Mouse (Mus musculus) heart, postnatal 0 days (tissue): ENCODE data around the gene Rbak. TPM values are rescaled to one million over a fixed set of nuclear protein-coding genes. Genes with fewer than 3 reads are reported as not detected.

ENCODE experiments used
- ATAC-seq: fragments of 200-750 bp; cut with Nextera tagmentation; 2 replicates; pipeline ENCODE4 v1.8.0; 2017; ENCODE audit warnings: low read depth, moderate number of reproducible peaks, moderate library complexity; ENCODE audit not compliant: insufficient read depth
- DNase-seq: peaks from one replicate; pipeline ENCODE4 v3.0.0-alpha.2; 2016; ENCODE audit warnings: low spot score
- H3K27ac ChIP-seq: fragments of 300-500 bp; sonication (generic); 2 replicates; pipeline ENCODE4 v1.5.1; 2014; ENCODE audit warnings: low read depth, mild to moderate bottlenecking
- H3K27me3 ChIP-seq: fragments of 300-500 bp; sonication (generic); 2 replicates; pipeline ENCODE4 v1.6.1; 2014; ENCODE audit warnings: low read length, mixed read lengths; ENCODE audit not compliant: control insufficient read depth, insufficient read depth
- H3K36me3 ChIP-seq: fragments of 300-500 bp; sonication (generic); replicated peaks from 2 replicates; pipeline ENCODE4 v1.6.1; 2014; ENCODE audit warnings: low read length, mixed read lengths; ENCODE audit not compliant: control insufficient read depth, insufficient read depth
- H3K4me1 ChIP-seq: fragments of 300-500 bp; sonication (generic); 2 replicates; pipeline ENCODE4 v1.6.1; 2014; ENCODE audit warnings: antibody characterized with exemption; ENCODE audit not compliant: control insufficient read depth, insufficient read depth
- H3K4me2 ChIP-seq: fragments of 300-500 bp; sonication (generic); 2 replicates; pipeline ENCODE4 v1.6.1; 2014; ENCODE audit warnings: low read depth, mild to moderate bottlenecking, low read length, moderate library complexity
- H3K4me3 ChIP-seq: fragments of 300-500 bp; sonication (generic); 2 replicates; pipeline ENCODE4 v1.5.1; 2014; ENCODE audit warnings: low read depth, low read length
- H3K9ac ChIP-seq: fragments of 300-500 bp; sonication (generic); replicated peaks from 2 replicates; pipeline ENCODE4 v1.6.1; 2014; ENCODE audit warnings: low read depth, low read length, mixed read lengths
- H3K9me3 ChIP-seq: fragments of 300-500 bp; sonication (generic); replicated peaks from 2 replicates; pipeline ENCODE4 v1.6.1; 2016; ENCODE audit warnings: low read length; ENCODE audit not compliant: control insufficient read depth
- CTCF ChIP-seq: IDR thresholded peaks from 2 replicates; pipeline ENCODE4 v1.5.1; 2016; ENCODE audit warnings: antibody characterized with exemption, control low read depth, low read depth
- EP300 ChIP-seq: IDR thresholded peaks from 2 replicates; pipeline ENCODE4 v1.6.1; 2016; ENCODE audit warnings: antibody characterized with exemption, low read depth
- WGBS: fragments of 180-500 bp; shearing (Covaris S2); extraction: QIAGEN DNeasy Blood & Tissue Kit; methylation state at CpG from one replicate; pipeline ENCODE4 v1.1.7; 2014; 5-methylcytosine and 5-hydroxymethylcytosine counted together
- microRNA-seq: library from miRNA; unstranded; fragments of <30 nt; microRNA quantifications from one replicate; pipeline ENCODE4, GENCODE M21; 2016
- polyA plus RNA-seq: library from polyadenylated mRNA; unstranded; fragments of >200 nt; fragmentation: Nextera tagmentation; extraction: Ambion mirVana; gene quantifications from 2 replicates; pipeline ENCODE4 v1.2.1, GENCODE M21; 2015
- total RNA-seq: library from RNA; depleted of rRNA; stranded (reverse); fragments of >200 nt; gene quantifications from 2 replicates; pipeline ENCODE4 v1.2.3, GENCODE M21; 2014; ENCODE audit warnings: low replicate concordance; rRNA removed

The Rbak gene
- total and polyA plus RNA-seq, 2 experiments from 2014 or later, result 2.5 to 5.2 TPM

GRCm38 (mm10) chr5:143127837-143128236, 52.7 kb downstream of the Rbak start:
- DNase-seq (peak; percentile 48), ATAC-seq (no peak)
- H3K4me1 ChIP-seq, result 0 out of 2 replicates have a peak, but pooled peaks cover 3% of the 10 kb centered on the region
- 46% methylated on average over 8 of the region's 8 CpGs for WGBS
- no peak overlapping the region for H3K4me2 ChIP-seq
- no peak for TF ChIP-seq CTCF
- no peak for TF ChIP-seq EP300
- H3K36me3 ChIP-seq, result no peaks in the 10 kb centered on the region
- no peak overlapping the region for H3K27ac ChIP-seq
- no peaks in the 10 kb centered on the region; the same call in 1 of the 2 replicates for H3K9me3 ChIP-seq
- H3K27me3 ChIP-seq, result no peaks in the 10 kb centered on the region
- no peak overlapping the region for H3K9ac ChIP-seq
- H3K4me3 ChIP-seq, result no peak overlapping the region

GRCm38 (mm10) chr5:143126908-143127307, 53.7 kb downstream of the Rbak start:
- H3K9me3 ChIP-seq, result no peaks in the 10 kb centered on the region; the same call in 1 of the 2 replicates
- no peak for TF ChIP-seq EP300
- TF ChIP-seq CTCF, result no peak
- H3K4me3 ChIP-seq, result no peak overlapping the region
- DNase-seq (no peak), ATAC-seq (no peak)
- H3K4me1 ChIP-seq, result 0 out of 2 replicates have a peak, but pooled peaks cover 3% of the 10 kb centered on the region
- 65% methylated on average over 4 of the region's 4 CpGs for WGBS
- no peaks in the 10 kb centered on the region for H3K27me3 ChIP-seq
- H3K4me2 ChIP-seq, result no peak overlapping the region
- H3K36me3 ChIP-seq, result no peaks in the 10 kb centered on the region
- H3K9ac ChIP-seq, result no peak overlapping the region
- no peak overlapping the region for H3K27ac ChIP-seq

GRCm38 (mm10) chr5:143126089-143126488, 54.5 kb downstream of the Rbak start:
- TF ChIP-seq CTCF, result no peak
- TF ChIP-seq EP300, result no peak
- H3K4me1 ChIP-seq, result 0 out of 2 replicates have a peak, but pooled peaks cover 3% of the 10 kb centered on the region
- H3K4me3 ChIP-seq, result no peak overlapping the region
- H3K27ac ChIP-seq, result no peak overlapping the region
- DNase-seq, result no peak
- H3K36me3 ChIP-seq, result no peaks in the 10 kb centered on the region
- no peaks in the 10 kb centered on the region; the same call in 1 of the 2 replicates for H3K9me3 ChIP-seq
- no peak overlapping the region for H3K9ac ChIP-seq
- no peak overlapping the region for H3K4me2 ChIP-seq
- ATAC-seq, result no peak
- WGBS, result 91% methylated on average over 9 of the region's 9 CpGs
- no peaks in the 10 kb centered on the region for H3K27me3 ChIP-seq

- WGBS, result 69% methylated on average over 7 of the region's 7 CpGs
- Histone ChIP-seq H3K27me3 (no peaks in the 10 kb centered on the region), H3K9ac (no peak overlapping the region), H3K36me3 (no peaks in the 10 kb centered on the region), H3K27ac (no peak overlapping the region), H3K4me2 (no peak overlapping the region), H3K4me1 (0 out of 2 replicates have a peak, but pooled peaks cover 3% of the 10 kb centered on the region), H3K4me3 (no peak overlapping the region), H3K9me3 (no peaks in the 10 kb centered on the region; the same call in 1 of the 2 replicates)
- ATAC-seq (no peak), DNase-seq (no peak)
- TF ChIP-seq EP300 (no peak), CTCF (no peak)
These were observed 55.0 kb downstream of the Rbak start for GRCm38 (mm10) chr5:143125601-143126000.

GRCm38 (mm10) chr5:143124805-143125378, 55.7 kb downstream of the Rbak start:
- Histone ChIP-seq H3K27me3 (no peaks in the 10 kb centered on the region), H3K9me3 (no peaks in the 10 kb centered on the region; the same call in 1 of the 2 replicates), H3K4me2 (no peak overlapping the region), H3K9ac (no peak overlapping the region), H3K36me3 (no peaks in the 10 kb centered on the region), H3K4me3 (no peak overlapping the region), H3K4me1 (0 out of 2 replicates have a peak, but pooled peaks cover 3% of the 10 kb centered on the region), H3K27ac (no peak overlapping the region)
- WGBS, result 80% methylated on average over 4 of the region's 4 CpGs
- no peak for TF ChIP-seq EP300
- DNase-seq (no peak), ATAC-seq (no peak)

- no peaks in the 10 kb centered on the region for H3K9me3 ChIP-seq
- DNase-seq, result no peak
- H3K36me3 ChIP-seq, result no peaks in the 10 kb centered on the region
- 0 out of 2 replicates have a peak, but pooled peaks cover 3% of the 10 kb centered on the region for H3K4me1 ChIP-seq
- no peak overlapping the region for H3K4me2 ChIP-seq
- ATAC-seq, result no peak
- no peak overlapping the region for H3K9ac ChIP-seq
- H3K4me3 ChIP-seq, result no peak overlapping the region
- no peak overlapping the region for H3K27ac ChIP-seq
- WGBS, result 32% methylated on average over 1 of the region's 1 CpGs
- TF ChIP-seq CTCF (no peak), EP300 (no peak)
- no peaks in the 10 kb centered on the region for H3K27me3 ChIP-seq
These were observed 57.9 kb downstream of the Rbak start for GRCm38 (mm10) chr5:143122673-143123072.

Small RNA genes within 50 kb of the gene (microRNA-seq; reads per million reads assigned to microRNA genes)
- not detected for gene Gm44405

Other genes with a start within 250 kb of the Rbak start
- gene Fscn1, start 220.4 kb downstream of the Rbak start, total RNA-seq, result 101 and 104 TPM in 2 replicates
- 77.9 and 78.7 TPM in 2 replicates for gene Fscn1, start 220.4 kb downstream of the Rbak start, polyA plus RNA-seq
- gene Rnf216, start 67.8 kb downstream of the Rbak start, total RNA-seq, result 23.3 and 25.2 TPM in 2 replicates
- 17.1 and 17.7 TPM in 2 replicates for gene Rnf216, start 67.8 kb downstream of the Rbak start, polyA plus RNA-seq
- not detected in 2 replicates for gene Olfr718-ps1, start 33.2 kb downstream of the Rbak start, total RNA-seq
- gene Olfr718-ps1, start 33.2 kb downstream of the Rbak start, polyA plus RNA-seq, result 0.03 TPM in 1 of 2 replicates, not detected in the other
- not detected in 2 replicates for gene Spdye4b, start 242 bp upstream of the Rbak start, total RNA-seq
- gene Spdye4b, start 242 bp upstream of the Rbak start, polyA plus RNA-seq, result not detected in 2 replicates
- gene Spdye4a, start 46.1 kb upstream of the Rbak start, total RNA-seq, result not detected in 2 replicates
- not detected in 2 replicates for gene Spdye4a, start 46.1 kb upstream of the Rbak start, polyA plus RNA-seq
- gene Zfp12, start 54.4 kb upstream of the Rbak start, total RNA-seq, result 7.8 and 12.1 TPM in 2 replicates
- 3.6 and 4.0 TPM in 2 replicates for gene Zfp12, start 54.4 kb upstream of the Rbak start, polyA plus RNA-seq
- 7.0 and 8.2 TPM in 2 replicates for gene Zfp316, start 89.2 kb upstream of the Rbak start, total RNA-seq
- gene Zfp316, start 89.2 kb upstream of the Rbak start, polyA plus RNA-seq, result 1.2 and 1.3 TPM in 2 replicates
- 3.3 TPM in 1 of 2 replicates, not detected in the other for gene Zfp853, start 112.8 kb upstream of the Rbak start, total RNA-seq
- 0.04 TPM in 1 of 2 replicates, not detected in the other for gene Zfp853, start 112.8 kb upstream of the Rbak start, polyA plus RNA-seq
- 34.3 and 45.3 TPM in 2 replicates for gene E130309D02Rik, start 134.6 kb upstream of the Rbak start, total RNA-seq
- 15.4 and 15.8 TPM in 2 replicates for gene E130309D02Rik, start 134.6 kb upstream of the Rbak start, polyA plus RNA-seq
- gene Zdhhc4, start 148.5 kb upstream of the Rbak start, total RNA-seq, result 56.0 and 104 TPM in 2 replicates
- gene Zdhhc4, start 148.5 kb upstream of the Rbak start, polyA plus RNA-seq, result 58.5 and 63.3 TPM in 2 replicates
- not detected in 2 replicates for gene Grid2ip, start 176.6 kb upstream of the Rbak start, total RNA-seq
- gene Grid2ip, start 176.6 kb upstream of the Rbak start, polyA plus RNA-seq, result not detected in 2 replicates
- gene Kdelr2, start 223.1 kb upstream of the Rbak start, total RNA-seq, result 126 and 128 TPM in 2 replicates
- 154 and 170 TPM in 2 replicates for gene Kdelr2, start 223.1 kb upstream of the Rbak start, polyA plus RNA-seq